Mouse (Mus musculus): Measurements from ENCODE around the gene Zbtb20. TPM values are rescaled to one million over a fixed set of nuclear protein-coding genes. Genes with fewer than 3 reads are reported as not detected.

The Zbtb20 gene
- polyA plus RNA-seq, 1 experiment: 4.0 TPM

GRCm38 (mm10) chr16:43497093-43497492, 621.4 kb downstream of the Zbtb20 start:
- H3K79me2 ChIP-seq (ENCODE audit: control insufficient read depth, insufficient read depth): no peaks in the 10 kb centered on the region
- TF ChIP-seq FOSL1 (IDR thresholded peaks at IDR 0.05; ENCODE audit: insufficient read depth, low read length, poor library complexity, severe bottlenecking) (no peak), MYOG (IDR thresholded peaks at IDR 0.05; ENCODE audit: control insufficient read depth, extremely low read depth, insufficient read length) (no peak), MAX (IDR thresholded peaks at IDR 0.05) (no peak), MYOD1 (IDR thresholded peaks at IDR 0.05; ENCODE audit: control insufficient read depth, insufficient read length, low read depth) (no peak), CEBPB (IDR thresholded peaks at IDR 0.05; ENCODE audit: low read depth) (no peak), USF1 (IDR thresholded peaks at IDR 0.05; ENCODE audit: low read depth) (no peak), CTCF (IDR thresholded peaks at IDR 0.05; ENCODE audit: control insufficient read depth, insufficient read depth, insufficient read length) (no peak)
- H3ac ChIP-seq (ENCODE audit: control insufficient read depth, insufficient read length, low read depth): no peak overlapping the region
- H3K36me3 ChIP-seq (ENCODE audit: control insufficient read depth, insufficient read depth): no peaks in the 10 kb centered on the region
- H3K27me3 ChIP-seq (ENCODE audit: control insufficient read depth, insufficient read depth, insufficient read length): no peaks in the 10 kb centered on the region
- H3K4me3 ChIP-seq (ENCODE audit: insufficient read depth, poor library complexity, severe bottlenecking): no peak overlapping the region
- no peaks in the 10 kb centered on the region for H3K79me3 ChIP-seq (ENCODE audit: low read depth)

GRCm38 (mm10) chr16:43500132-43500853, 624.6 kb downstream of the Zbtb20 start:
- no peaks in the 10 kb centered on the region for H3K79me2 ChIP-seq (ENCODE audit: control insufficient read depth, insufficient read depth)
- no peaks in the 10 kb centered on the region for H3K27me3 ChIP-seq (ENCODE audit: control insufficient read depth, insufficient read depth, insufficient read length)
- no peak for TF ChIP-seq USF1 (IDR thresholded peaks at IDR 0.05; ENCODE audit: low read depth)
- TF ChIP-seq FOSL1 (IDR thresholded peaks at IDR 0.05; ENCODE audit: insufficient read depth, low read length, poor library complexity, severe bottlenecking): no peak
- TF ChIP-seq MYOD1 (IDR thresholded peaks at IDR 0.05; ENCODE audit: control insufficient read depth, insufficient read length, low read depth): no peak
- TF ChIP-seq CEBPB (IDR thresholded peaks at IDR 0.05; ENCODE audit: low read depth): no peak
- no peak for TF ChIP-seq CTCF (IDR thresholded peaks at IDR 0.05; ENCODE audit: control insufficient read depth, insufficient read depth, insufficient read length)
- no peak for TF ChIP-seq MYOG (IDR thresholded peaks at IDR 0.05; ENCODE audit: control insufficient read depth, extremely low read depth, insufficient read length)
- no peak for TF ChIP-seq MAX (IDR thresholded peaks at IDR 0.05)
- no peaks in the 10 kb centered on the region for H3K79me3 ChIP-seq (ENCODE audit: low read depth)
- H3ac ChIP-seq (ENCODE audit: control insufficient read depth, insufficient read length, low read depth): no peak overlapping the region
- no peaks in the 10 kb centered on the region for H3K36me3 ChIP-seq (ENCODE audit: control insufficient read depth, insufficient read depth)
- H3K4me3 ChIP-seq (ENCODE audit: insufficient read depth, poor library complexity, severe bottlenecking): no peak overlapping the region

DNA sequence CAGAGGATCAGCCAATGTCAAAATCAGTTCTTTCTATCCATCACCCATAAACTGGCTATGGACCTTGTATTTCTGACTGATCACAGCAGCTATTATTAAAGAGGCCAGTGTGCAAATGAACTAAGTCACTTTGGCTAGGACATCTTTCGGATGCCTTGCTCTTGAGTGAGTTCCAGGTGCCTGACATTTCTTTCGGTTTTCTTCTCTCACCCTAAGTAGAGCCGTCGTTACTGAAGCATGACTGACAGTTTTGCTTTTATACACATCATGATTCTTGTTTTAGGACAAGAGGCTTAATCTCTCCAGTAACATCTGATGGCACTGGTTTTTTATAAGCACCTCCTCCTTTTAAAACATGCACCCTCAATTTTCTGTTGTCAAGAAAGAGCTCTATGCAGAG, 625.6 kb downstream of the Zbtb20 start:
- TF ChIP-seq CEBPB (IDR thresholded peaks at IDR 0.05; ENCODE audit: low read depth) (no peak), USF1 (IDR thresholded peaks at IDR 0.05; ENCODE audit: low read depth) (no peak), CTCF (IDR thresholded peaks at IDR 0.05; ENCODE audit: control insufficient read depth, insufficient read depth, insufficient read length) (no peak), FOSL1 (IDR thresholded peaks at IDR 0.05; ENCODE audit: insufficient read depth, low read length, poor library complexity, severe bottlenecking) (no peak), MYOD1 (IDR thresholded peaks at IDR 0.05; ENCODE audit: control insufficient read depth, insufficient read length, low read depth) (no peak), MYOG (IDR thresholded peaks at IDR 0.05; ENCODE audit: control insufficient read depth, extremely low read depth, insufficient read length) (no peak), MAX (IDR thresholded peaks at IDR 0.05) (no peak)
- Histone ChIP-seq H3K79me2 (ENCODE audit: control insufficient read depth, insufficient read depth) (peaks cover 7% of the 10 kb centered on the region), H3ac (ENCODE audit: control insufficient read depth, insufficient read length, low read depth) (no peak overlapping the region), H3K27me3 (ENCODE audit: control insufficient read depth, insufficient read depth, insufficient read length) (no peaks in the 10 kb centered on the region), H3K79me3 (ENCODE audit: low read depth) (peaks cover 2% of the 10 kb centered on the region), H3K36me3 (ENCODE audit: control insufficient read depth, insufficient read depth) (no peaks in the 10 kb centered on the region), H3K4me3 (ENCODE audit: insufficient read depth, poor library complexity, severe bottlenecking) (no peak overlapping the region)

- no peaks in the 10 kb centered on the region for H3K36me3 ChIP-seq (ENCODE audit: control insufficient read depth, insufficient read depth)
- TF ChIP-seq CEBPB (IDR thresholded peaks at IDR 0.05; ENCODE audit: low read depth): no peak
- no peak for TF ChIP-seq CTCF (IDR thresholded peaks at IDR 0.05; ENCODE audit: control insufficient read depth, insufficient read depth, insufficient read length)
- H3ac ChIP-seq (ENCODE audit: control insufficient read depth, insufficient read length, low read depth): no peak overlapping the region
- H3K27me3 ChIP-seq (ENCODE audit: control insufficient read depth, insufficient read depth, insufficient read length): no peaks in the 10 kb centered on the region
- H3K79me2 ChIP-seq (ENCODE audit: control insufficient read depth, insufficient read depth): peaks cover 19% of the 10 kb centered on the region
- peaks cover 4% of the 10 kb centered on the region for H3K79me3 ChIP-seq (ENCODE audit: low read depth)
- H3K4me3 ChIP-seq (ENCODE audit: insufficient read depth, poor library complexity, severe bottlenecking): no peak overlapping the region
These were observed 626.8 kb downstream of the Zbtb20 start for GRCm38 (mm10) chr16:43502339-43503009.

- peaks cover 4% of the 10 kb centered on the region for H3K79me3 ChIP-seq (ENCODE audit: low read depth)
- no peaks in the 10 kb centered on the region for H3K36me3 ChIP-seq (ENCODE audit: control insufficient read depth, insufficient read depth)
- H3K27me3 ChIP-seq (ENCODE audit: control insufficient read depth, insufficient read depth, insufficient read length): no peaks in the 10 kb centered on the region
- TF ChIP-seq MAX (IDR thresholded peaks at IDR 0.05): no peak
- TF ChIP-seq CTCF (IDR thresholded peaks at IDR 0.05; ENCODE audit: control insufficient read depth, insufficient read depth, insufficient read length): no peak
- no peak for TF ChIP-seq MYOG (IDR thresholded peaks at IDR 0.05; ENCODE audit: control insufficient read depth, extremely low read depth, insufficient read length)
- no peak for TF ChIP-seq MYOD1 (IDR thresholded peaks at IDR 0.05; ENCODE audit: control insufficient read depth, insufficient read length, low read depth)
- no peak for TF ChIP-seq USF1 (IDR thresholded peaks at IDR 0.05; ENCODE audit: low read depth)
- TF ChIP-seq FOSL1 (IDR thresholded peaks at IDR 0.05; ENCODE audit: insufficient read depth, low read length, poor library complexity, severe bottlenecking): no peak
- no peak for TF ChIP-seq CEBPB (IDR thresholded peaks at IDR 0.05; ENCODE audit: low read depth)
- H3ac ChIP-seq (ENCODE audit: control insufficient read depth, insufficient read length, low read depth): peak overlapping the region; percentile 19
- H3K79me2 ChIP-seq (ENCODE audit: control insufficient read depth, insufficient read depth): peaks cover 25% of the 10 kb centered on the region
- no peak overlapping the region for H3K4me3 ChIP-seq (ENCODE audit: insufficient read depth, poor library complexity, severe bottlenecking)
These were observed 627.4 kb downstream of the Zbtb20 start for GRCm38 (mm10) chr16:43503010-43503635.

Measured in C2C12 (cell line).